Mouse (Mus musculus) ES-E14 (cell line): ENCODE measurements at regions not wholly inside any gene's neighbourhood (a gene's known extent, or its start where the extent isn't known, plus 50 kb on each side); places are given as distances from the start of the nearest gene placed in this dataset.

Source experiments
- MAFK ChIP-seq: IDR thresholded peaks from 2 replicates; pipeline ENCODE4 v1.6.1; 2014; ENCODE audit warnings: mild to moderate bottlenecking, low read depth, low read length, inconsistent platforms; ENCODE audit not compliant: insufficient read depth
- ZC3H11A ChIP-seq: IDR thresholded peaks from 2 replicates; pipeline ENCODE4 v1.6.1; 2012; ENCODE audit warnings: low read depth, mild to moderate bottlenecking, inconsistent platforms, low read length, borderline replicate concordance
- ZNF384 ChIP-seq: IDR thresholded peaks from 2 replicates; pipeline ENCODE4 v1.6.1; 2012; ENCODE audit warnings: low read depth, low read length, inconsistent platforms

GRCm38 (mm10) chr2:75590175-75590574, 68.9 kb upstream of the Hnrnpa3 start:
- TF ChIP-seq ZNF384 (no peak), MAFK (no peak), ZC3H11A (peak; percentile 65)
